Mouse (Mus musculus) monocyte, adult 2 months (primary cell): ENCODE results near the gene Skiv2l.

Source experiments
- DNase-seq, 2 experiments: peaks; one replicate each; pipeline ENCODE4 v3.0.0; 2022; ENCODE audit warnings: low spot score in 2 of 2, low read depth in 1 of 2

The Skiv2l gene

DNA sequence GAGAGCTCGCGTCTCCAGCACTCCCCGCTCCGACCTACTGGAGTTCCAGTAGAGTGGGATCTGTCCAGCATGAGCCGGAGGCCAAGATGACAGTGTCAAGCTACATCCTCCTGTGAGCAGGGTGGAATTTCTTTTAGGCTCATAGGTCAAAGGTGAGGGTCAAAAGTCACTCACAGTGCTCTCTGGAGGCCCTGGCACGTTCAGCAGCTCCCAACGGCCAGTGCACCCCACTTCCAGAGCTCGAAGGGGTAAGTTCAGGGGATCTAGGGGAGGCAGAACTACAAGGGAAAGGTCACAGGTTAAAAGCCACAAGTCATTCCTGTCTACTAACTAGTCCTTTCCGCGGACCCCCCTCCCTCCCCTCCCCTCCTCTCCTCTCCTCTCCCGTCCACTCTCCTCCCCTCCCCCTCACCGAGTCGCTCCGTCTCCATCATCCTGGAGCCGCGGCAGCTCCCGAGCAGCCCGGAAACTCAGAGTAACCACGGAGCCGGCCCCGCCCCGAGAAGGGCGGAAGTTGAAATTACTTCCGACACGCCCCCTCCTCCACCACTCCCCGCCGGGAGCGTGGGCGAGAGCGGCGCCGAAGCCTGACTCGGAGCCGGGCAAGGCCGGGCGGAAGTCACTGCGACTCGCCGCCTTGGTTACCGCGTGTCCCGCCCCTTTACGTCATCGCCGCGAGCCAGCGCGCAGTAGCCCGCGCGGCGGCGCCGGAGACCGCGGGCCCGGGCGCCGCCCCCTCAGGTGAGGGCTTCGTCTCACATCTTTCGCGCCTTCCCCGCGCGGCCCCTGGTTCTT lies at the start of gene Skiv2l, which contains the start of gene Nelfe:
Gene Skiv2l, minus strand, starts transcription at position 489 of the 795 bp plus-strand sequence.
Gene Nelfe, plus strand, starts transcription at position 670 of the 795 bp plus-strand sequence.
- DNase-seq: peak; percentile 93 to 97

DNA sequence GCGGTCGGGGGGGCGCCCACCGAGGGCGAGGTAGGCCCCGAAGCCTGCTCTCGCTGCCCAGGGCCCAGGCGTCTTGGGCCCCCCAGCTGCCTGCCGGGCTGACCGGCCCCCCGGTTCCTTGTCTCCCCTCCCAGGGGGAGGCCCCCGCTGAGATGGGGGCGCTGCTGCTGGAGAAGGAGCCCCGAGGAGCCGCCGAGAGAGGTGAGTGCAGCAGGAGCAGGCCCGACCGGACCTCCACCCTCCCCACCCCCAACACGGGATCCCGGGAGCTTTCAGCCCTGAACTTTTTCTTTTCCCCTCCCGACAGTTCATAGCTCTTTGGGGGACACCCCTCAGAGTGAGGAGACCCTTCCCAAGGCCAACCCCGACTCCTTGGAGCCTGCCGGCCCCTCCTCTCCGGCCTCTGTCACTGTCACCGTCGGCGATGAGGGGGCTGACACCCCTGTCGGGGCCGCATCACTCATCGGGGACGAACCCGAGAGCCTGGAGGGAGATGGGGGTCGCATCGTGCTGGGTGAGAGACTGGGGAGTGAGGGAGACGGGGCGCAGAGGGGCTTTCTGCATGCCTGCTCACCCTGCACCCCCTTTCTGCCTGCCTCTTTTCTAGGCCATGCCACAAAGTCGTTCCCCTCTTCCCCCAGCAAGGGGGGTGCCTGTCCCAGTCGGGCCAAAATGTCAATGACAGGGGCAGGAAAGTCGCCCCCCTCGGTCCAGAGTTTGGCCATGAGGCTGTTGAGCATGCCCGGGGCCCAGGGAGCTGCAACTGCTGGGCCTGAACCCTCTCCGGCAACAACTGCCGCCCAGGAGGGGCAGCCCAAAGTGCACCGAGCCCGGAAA lies 49.3 kb upstream of the Skiv2l start:
- DNase-seq: peak in 1 of 2 experiments; percentile 32

GRCm38 (mm10) chr17:34898706-34899052 lies 48.7 kb upstream of the Skiv2l start:
- DNase-seq: no peak

- peak; percentile 22 to 51 for DNase-seq
Measured at GRCm38 (mm10) chr17:34898160-34898586, 48.2 kb upstream of the Skiv2l start, which contains the start of the genes C2 and Ehmt2. Gene C2 (minus strand): TSS chr17:34898265. Gene Ehmt2 (plus strand): TSS chr17:34898469.

- no peak for DNase-seq
Measured at GRCm38 (mm10) chr17:34897373-34898159, 47.6 kb upstream of the Skiv2l start.

GRCm38 (mm10) chr17:34896366-34896765 lies 46.4 kb upstream of the Skiv2l start:
- DNase-seq: no peak

- DNase-seq: no peak
Measured at GRCm38 (mm10) chr17:34895724-34896123, 45.7 kb upstream of the Skiv2l start.

DNA sequence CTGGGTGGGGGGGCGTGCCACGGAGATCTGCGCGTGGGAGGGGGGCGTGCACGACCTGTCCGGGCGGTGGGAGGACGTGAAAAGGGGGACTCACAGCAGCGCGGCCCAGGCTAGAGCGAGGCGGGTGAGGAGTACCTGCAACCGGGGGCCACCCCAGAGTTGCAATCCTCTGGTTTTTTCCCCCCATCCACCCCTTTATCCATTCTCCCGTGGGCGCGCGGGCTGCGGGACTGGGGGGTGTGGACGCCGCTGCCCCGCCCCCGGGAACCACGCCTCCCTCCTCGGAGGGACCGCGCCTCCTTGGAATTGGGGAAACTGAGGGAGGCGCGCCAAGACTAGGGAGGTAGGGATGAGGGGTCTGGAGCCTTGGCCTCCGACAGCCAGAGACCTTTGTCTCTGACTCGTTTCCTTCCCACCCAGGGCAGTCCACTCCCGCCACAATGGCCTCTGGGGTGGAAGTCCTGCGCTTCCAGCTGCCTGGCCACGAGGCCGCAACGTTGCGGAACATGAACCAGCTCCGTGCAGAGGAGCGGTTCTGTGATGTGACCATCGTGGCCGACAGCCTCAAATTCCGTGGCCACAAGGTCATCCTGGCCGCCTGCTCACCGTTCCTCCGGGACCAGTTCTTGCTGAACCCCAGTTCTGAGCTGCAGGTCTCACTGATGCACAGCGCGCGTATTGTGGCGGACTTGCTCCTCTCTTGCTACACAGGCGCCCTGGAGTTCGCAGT lies 45.0 kb upstream of the Skiv2l start:
- no peak for DNase-seq

DNA sequence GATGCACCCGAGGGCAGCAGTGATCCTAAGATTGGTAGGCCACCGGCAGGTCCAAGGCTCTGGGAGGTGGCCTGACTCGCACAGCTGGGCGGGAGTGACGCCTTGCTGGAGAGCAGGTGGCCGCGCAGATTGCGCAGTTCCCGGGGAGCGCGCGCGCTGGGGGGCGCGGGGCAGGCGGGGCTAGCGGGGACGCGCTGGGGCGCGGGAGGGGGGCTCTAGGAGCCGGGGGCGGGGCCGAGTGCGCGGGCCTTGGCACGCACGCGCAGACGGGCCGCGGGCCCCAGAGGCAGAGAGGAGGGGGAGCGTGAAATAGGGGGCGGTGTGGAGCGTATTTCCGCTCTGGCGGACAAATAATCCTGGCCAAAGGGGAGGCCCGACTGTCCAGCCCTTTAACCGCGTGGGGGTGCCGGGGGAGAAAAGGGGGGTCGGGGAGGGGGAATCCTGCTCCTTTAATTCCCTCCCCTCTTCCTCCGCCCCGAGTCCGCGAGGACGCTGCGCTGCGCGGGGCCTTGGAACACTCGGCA lies 44.1 kb upstream of the Skiv2l start:
- peak; percentile 18 to 72 for DNase-seq

DNA sequence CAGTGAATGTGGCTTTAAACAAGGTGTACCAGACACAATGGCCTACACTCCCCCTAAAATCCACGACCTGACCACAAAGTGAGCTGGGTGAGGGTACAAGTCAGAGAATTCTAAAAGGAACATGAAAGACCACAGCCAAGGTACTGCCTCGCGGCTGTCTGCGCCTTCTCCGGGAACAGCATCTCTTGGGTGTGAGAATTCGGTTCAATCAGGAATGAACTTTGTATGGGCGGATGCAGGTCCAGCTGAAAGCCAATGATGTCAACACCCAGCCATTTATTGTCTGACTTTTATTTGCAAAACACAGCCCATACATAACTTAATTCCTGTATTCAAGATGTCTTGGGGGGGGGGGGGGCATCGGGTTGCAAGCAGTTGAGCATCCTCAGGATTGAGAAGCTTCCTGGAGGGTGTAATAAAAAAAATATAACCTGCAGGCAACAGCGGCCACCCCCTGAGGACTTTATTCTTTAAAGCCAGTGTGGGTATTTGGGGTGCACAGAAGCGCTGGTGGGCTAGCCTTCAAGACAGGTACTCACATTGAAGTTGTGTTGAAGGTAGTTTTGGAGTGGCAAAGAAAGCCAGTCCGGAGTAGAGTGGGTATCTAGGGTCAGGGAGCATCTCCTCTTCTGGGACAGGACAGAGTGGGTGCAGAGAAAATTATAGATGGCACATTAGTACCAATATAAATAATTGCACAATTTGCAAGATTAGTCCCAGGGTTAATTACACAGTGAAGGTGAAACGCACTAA lies 43.2 kb upstream of the Skiv2l start:
- no peak for DNase-seq

- DNase-seq: no peak
Measured at GRCm38 (mm10) chr17:34891377-34891776, 41.4 kb upstream of the Skiv2l start.

- no peak for DNase-seq
Measured at GRCm38 (mm10) chr17:34890074-34890743, 40.2 kb upstream of the Skiv2l start.

DNA sequence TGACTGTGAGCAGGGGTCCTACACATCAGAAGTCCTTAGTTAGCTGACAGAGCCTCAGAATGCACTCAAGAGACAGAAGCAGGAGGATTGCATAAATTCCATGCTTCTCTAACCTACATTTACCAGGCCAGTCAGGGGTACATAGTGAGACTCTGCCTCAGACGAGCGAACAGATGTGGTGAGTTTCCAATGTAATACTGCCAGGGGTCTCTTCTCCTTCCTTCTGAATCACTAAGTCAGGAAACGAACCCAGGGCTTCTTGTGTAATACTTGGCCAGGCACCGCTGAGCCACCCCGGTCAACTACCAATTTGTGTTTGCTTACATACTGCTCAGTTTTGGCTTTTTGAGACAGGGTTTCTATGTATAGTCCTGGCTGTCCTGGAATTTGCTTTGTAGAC lies 37.9 kb upstream of the Skiv2l start:
- DNase-seq: no peak

GRCm38 (mm10) chr17:34885615-34886014 lies 35.6 kb upstream of the Skiv2l start:
- no peak for DNase-seq

DNA sequence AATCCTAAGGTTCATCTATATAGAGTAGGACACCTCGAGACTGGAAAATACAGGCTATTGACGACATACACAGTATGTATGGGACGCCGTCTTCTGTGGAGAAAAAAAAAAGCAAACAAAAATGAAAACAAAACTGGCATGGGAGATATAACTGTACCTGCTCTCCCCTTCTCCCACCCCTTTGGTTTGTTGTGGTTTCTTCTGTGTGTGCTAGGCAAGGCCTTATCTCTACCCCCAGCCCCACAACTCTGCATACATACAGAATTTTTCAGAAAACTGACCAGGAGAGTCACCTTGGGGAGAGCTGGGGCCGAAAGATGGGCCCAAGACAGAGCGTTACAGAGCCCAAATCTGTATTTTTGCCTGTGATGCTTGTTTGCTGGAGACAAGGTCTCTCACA lies 34.7 kb upstream of the Skiv2l start:
- no peak for DNase-seq

DNA sequence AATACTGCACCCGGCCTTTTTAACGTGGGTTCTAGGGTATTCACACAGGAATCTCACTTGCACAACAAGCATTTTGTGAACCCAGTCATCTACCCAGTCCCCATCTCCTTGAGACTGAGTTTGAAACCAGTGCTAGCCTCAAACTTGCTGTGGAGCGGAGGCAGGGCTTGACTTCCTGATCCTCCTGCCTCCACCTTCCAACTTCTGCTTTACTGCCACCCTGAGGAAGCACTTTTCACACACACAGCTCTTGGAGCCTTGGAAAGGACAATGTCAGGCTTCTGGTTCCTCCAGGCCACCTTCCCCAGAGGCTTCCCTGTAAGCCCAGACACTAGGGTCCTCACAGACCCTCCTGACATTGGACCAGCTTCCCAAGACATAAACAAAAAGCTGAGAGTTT lies 33.3 kb upstream of the Skiv2l start:
- DNase-seq: no peak

- no peak for DNase-seq
Measured at GRCm38 (mm10) chr17:34881683-34882310, 31.8 kb upstream of the Skiv2l start, which contains the start of gene Gm20547. Gene Gm20547 (minus strand): TSS chr17:34882042.

DNA sequence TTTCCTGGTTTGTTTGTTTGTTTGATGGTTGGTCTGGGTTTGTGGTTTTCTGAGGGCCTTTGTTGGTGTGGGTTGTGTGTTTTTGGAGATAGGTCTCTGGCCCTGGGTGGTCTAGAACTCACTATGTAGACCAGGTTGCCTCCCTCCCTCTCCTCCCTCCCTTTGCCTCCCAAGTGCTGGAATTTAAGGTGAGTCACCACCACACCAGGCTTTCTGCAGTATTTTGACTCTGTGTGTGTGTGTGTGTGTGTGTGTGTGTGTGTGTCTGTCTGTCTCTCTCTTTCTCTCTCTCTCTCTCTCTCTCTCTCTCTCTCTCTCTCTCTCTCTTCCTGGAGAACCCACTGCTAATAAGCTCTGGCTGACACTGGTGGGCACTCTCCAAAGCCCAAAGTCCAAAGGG lies 31.2 kb upstream of the Skiv2l start:
- no peak for DNase-seq
